Mouse (Mus musculus): Measurements from ENCODE around the gene Masp1. TPM values are rescaled to one million over a fixed set of nuclear protein-coding genes. Genes with fewer than 3 reads are reported as not detected.

The Masp1 gene
- total RNA-seq, 4 experiments from 2014 or later: 9.8 to 15.4 (median 12.1) TPM

GRCm38 (mm10) chr16:23463671-23464347 lies 56.8 kb downstream of the Masp1 start:
- DNase-seq (ENCODE audit: low spot score in 2 of 2): no peak

DNA sequence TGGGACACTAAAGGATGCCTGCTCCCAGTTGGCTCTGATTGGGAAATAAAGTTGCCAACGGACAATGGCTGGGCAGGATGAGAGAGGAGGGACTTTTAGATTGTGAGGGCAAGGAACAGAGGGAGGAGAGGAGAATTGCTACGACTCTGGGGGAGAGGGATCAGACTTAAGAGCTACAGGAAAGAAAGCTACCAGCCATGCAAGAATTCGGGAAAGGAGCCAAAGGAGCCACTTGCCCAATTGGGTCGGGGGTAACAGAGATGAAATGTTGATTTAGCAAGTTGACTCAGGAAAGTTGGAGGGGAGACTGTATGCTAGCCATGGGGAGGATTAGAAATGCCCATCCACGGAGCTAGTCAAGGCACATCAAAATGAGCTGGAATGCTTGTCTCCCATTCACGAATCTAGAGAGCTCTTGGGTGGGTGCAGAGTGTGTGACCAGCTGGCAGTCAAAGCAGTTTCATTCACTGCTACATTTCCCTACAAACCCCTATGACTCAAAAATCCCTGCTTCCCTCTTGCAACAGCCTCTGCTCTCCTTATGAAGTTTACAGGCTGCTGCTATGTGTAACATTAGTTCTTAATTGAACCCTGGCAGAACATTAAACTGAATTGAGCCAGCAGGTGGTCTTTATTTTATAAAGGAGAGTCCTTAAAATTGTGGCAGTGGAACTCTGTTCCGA lies 61.6 kb downstream of the Masp1 start:
- DNase-seq (ENCODE audit: low spot score in 2 of 2): no peak

- no peak for DNase-seq (ENCODE audit: low spot score in 2 of 2)
Measured at GRCm38 (mm10) chr16:23457338-23457737, 63.3 kb downstream of the Masp1 start.

DNA sequence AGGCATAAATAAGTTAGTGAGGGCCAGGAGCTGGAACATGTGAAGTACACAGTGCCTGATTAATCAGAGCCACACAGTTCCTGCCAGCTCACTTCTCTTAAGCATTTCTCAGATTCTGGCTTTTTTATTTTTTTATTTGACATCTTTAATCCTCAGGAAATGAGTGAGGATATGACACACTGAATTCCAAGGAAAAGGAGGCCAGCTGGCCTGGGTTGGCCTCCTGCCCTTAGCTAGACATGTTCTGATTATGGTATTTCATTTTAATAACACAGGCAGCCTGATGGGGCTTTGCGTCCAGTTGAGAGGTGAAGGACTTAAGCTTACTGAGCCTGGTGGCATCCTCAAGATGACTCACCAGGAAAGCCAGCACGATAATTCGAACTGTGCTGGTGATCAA lies 64.1 kb downstream of the Masp1 start:
- DNase-seq (ENCODE audit: low spot score in 2 of 2): no peak

GRCm38 (mm10) chr16:23454376-23454775 lies 66.2 kb downstream of the Masp1 start:
- no peak for DNase-seq (ENCODE audit: low spot score in 2 of 2)

- DNase-seq (ENCODE audit: low spot score in 2 of 2): peak; percentile 22 to 47
Measured at GRCm38 (mm10) chr16:23452476-23452875, 68.1 kb downstream of the Masp1 start.

- no peak for DNase-seq (ENCODE audit: low spot score in 2 of 2)
Measured at GRCm38 (mm10) chr16:23450816-23451215, 69.8 kb downstream of the Masp1 start.

GRCm38 (mm10) chr16:23449946-23450345 lies 70.7 kb downstream of the Masp1 start:
- DNase-seq (ENCODE audit: low spot score in 2 of 2): no peak

- DNase-seq (ENCODE audit: low spot score in 2 of 2): no peak
Measured at GRCm38 (mm10) chr16:23444231-23444630, 76.4 kb downstream of the Masp1 start.

- DNase-seq (ENCODE audit: low spot score in 2 of 2): no peak
Measured at GRCm38 (mm10) chr16:23437404-23438166, 83.0 kb downstream of the Masp1 start.

- no peak for DNase-seq (ENCODE audit: low spot score in 2 of 2)
Measured at GRCm38 (mm10) chr16:23429991-23430390, 90.6 kb downstream of the Masp1 start.

GRCm38 (mm10) chr16:23428647-23429319 lies 91.8 kb downstream of the Masp1 start, which contains the start of gene Rtp1:
Gene Rtp1, plus strand, starts transcription at chr16:23429133.
- DNase-seq (ENCODE audit: low spot score in 2 of 2): no peak

- no peak for DNase-seq (ENCODE audit: low spot score in 2 of 2)
Measured at GRCm38 (mm10) chr16:23427701-23428100, 92.9 kb downstream of the Masp1 start.

- DNase-seq (ENCODE audit: low spot score in 2 of 2): no peak
Measured at GRCm38 (mm10) chr16:23423825-23424224, 96.8 kb downstream of the Masp1 start.

DNA sequence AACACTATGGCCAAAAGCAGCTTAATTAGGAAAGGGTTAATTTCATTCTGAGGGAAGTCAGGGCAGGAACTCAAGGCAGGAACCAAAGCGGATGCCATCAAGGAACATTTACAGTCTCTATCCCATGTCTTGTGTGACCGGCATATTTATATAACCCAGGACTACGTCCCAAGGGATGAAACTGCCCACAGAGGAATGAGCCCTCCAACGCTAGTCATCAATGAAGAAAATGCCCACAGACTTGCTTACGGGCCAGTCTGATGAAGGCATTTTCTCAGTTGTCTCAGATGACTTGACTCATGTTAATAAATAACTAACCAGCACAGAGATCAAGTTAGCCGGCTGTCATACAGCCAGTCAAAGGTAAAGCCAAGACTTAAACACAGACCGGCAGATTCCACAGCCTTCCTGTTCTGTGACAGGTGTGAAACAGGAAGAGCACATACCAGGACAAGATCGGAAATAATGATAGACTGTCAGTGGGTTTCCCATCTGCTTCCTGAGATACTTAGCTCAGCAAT lies 101.0 kb downstream of the Masp1 start:
- no peak for DNase-seq (ENCODE audit: low spot score in 2 of 2)

DNA sequence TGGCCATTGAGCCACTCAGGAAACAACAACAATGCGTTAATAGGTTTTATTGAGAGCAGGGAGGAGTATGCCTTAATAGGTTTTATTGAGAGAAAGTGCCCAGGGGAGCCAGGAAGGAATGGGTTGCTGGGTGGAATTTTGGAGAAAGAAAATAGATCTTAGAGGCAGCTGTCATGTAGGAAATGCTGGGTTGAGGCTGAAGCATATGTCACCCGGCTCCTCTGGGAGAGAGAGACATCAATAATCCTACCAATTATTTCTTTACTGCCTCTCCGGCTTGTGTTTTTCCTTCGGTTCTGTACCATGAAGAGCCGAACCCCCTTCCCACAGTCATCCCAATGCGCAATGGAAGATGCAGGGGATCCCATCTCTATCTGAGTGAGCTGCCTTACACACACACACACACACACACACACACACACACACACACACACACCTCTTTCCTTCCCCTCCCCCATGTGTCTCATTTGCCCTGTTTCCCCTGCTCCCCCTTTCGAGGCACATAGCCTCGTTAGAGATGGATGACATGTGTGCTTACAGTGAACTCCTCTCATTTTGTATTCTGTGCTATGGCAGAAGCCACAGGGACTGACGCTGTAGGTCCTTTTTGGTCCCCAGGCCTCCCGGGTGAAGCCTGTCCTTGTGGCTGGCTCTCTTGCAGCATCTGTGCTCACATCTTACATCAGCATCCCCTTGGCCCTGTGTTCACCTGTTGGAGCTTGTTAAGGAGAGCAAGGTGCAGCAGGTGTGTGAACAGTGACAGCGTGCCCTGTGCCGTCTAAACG lies 103.0 kb downstream of the Masp1 start:
- no peak for DNase-seq (ENCODE audit: low spot score in 2 of 2)

DNA sequence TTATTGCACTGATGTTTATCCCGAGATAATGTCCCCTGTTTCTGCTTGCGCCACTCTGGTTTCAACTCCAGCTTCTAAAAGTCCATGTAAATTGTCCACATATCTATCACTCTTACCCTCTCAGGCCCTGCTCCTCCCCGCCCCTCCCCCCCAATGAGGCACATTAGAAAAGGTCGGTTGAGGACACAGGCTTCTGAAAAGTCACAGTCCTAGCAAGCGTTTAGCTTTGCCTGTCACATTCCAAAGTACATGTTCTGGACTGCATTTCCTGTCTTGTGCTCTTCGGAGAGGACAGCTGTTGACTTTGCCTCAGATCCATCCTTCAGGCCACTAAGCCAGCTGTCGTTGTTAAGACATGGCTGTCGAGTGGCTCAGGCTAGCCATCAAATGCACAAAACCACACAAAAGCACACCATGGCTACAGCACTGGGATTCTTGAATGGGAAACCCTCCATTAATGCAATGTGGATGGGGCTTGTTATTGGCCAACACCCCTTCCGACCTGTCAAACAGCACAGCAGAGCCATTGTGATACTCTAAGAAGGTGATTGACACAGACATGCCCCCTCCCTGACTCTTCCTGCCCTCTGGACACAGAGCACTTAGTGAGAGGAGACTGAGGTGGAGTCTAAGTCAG lies 103.8 kb downstream of the Masp1 start:
- DNase-seq (ENCODE audit: low spot score in 2 of 2): no peak

DNA sequence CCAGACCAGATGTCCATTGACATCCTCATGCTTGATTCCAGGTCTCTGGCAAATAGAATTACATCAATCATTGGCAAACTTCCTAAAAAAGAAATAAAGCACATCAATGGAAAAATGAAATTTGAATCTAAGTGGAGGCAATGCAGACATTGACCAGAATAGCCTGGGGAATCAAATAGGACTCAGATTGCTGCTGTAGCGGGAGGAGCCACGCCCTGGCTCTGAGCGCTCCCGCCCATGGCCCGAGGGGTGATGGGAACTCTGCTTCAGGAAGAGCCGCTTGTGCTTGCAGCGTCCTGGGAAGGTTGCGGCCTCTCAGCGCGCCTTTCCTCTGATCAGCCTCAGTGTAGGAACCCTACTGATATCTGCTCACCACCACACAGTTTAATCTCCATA lies 104.4 kb downstream of the Masp1 start:
- DNase-seq (ENCODE audit: low spot score in 2 of 2): no peak

- DNase-seq (ENCODE audit: low spot score in 2 of 2): no peak
Measured at GRCm38 (mm10) chr16:23412930-23413329, 107.7 kb downstream of the Masp1 start.

Data from layer of hippocampus, adult 8-10 months (tissue).